Mouse (Mus musculus) kidney, postnatal 36 days (tissue): ENCODE measurements around the gene Fer.
A peak's percentile ranks its signal among the peaks of the same experiment; 100 is the strongest.
"Not testable (repeated sequence)": the region's sequence is repeated elsewhere in the genome, so short reads cannot be mapped to it uniquely, and the experiment has no call there.

Experiments used
- DNase-seq, 2 experiments: peaks; one replicate each; pipeline ENCODE4 v3.0.0; 2021 to 2022; ENCODE audit warnings: mixed read lengths in 2 of 2

The Fer gene

DNA sequence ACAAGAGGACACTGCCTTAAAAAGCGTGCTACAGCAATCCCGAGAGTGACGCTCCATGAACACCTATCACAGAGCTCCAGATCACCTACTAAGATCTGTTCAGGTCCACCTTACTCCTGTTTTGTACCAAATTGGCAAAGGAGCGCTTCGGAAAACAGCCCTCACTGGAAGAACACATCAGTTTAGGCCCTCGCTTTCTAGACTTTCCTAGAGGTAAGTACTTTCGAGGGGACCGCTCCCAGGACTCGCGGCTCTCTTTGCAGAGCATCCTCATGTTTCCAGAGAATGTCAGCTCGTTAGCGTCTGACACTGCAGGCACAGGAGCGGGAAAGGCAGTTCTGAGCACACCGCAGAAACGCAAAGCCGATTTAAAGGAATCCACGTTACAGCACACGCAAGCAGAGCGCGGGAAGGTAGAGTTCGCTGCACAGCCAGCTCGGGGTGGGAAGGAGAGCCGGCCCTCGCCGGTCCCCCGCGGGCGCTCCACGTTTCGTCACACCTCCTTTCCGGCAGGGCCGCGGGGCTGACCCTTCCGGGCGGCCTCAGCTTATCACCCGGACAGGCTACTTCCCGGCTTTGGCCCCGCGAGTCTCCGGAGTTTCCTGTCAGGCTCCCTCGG, at the start of gene Fer:
TSS of gene Fer (plus strand) at position 51 of the 619 bp plus-strand sequence.
- no peak for DNase-seq

DNA sequence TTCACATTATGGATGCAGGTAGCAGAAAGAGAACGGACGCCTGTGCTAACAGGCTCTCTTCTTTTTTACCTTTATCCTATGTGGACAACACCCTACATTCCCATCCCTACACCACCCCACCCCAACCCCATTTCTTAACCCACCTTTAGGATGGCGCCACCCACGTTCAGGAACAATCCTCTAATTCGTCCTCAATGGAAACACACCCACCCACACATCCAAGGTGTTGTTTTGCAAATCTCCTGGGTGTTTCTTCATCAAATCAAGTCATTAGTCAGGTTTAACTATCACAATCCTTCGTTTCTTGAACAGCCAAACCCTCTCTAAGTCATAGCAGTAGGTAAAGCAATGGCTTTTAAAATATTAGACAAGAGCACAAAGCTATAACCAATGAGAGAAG, 49.3 kb upstream of the Fer start:
- DNase-seq, result no peak

GRCm38 (mm10) chr17:63818444-63819027, 44.3 kb upstream of the Fer start:
- DNase-seq, result no peak

DNA sequence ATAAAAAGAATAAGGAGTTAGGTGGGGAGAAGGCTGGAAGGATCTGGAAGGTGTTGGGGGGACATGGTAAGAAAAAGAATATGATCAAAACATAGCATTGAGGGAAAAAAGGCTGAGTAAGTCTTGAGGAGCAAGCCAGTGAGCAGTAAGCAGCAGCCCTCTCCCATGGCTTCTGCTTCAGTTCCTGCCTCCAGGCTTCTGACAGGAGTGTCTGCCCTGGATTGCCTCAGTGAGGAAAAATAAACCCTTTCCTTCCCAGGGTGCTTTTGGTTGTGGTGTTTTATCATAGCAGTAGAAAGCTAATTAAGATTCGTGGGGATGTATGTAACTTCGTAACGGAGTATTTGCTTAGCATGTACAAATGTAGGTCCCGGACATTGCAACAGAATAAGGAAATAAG, 38.7 kb upstream of the Fer start:
- DNase-seq, result no peak

- no peak for DNase-seq
Observed at GRCm38 (mm10) chr17:63826196-63826595, 36.7 kb upstream of the Fer start.

GRCm38 (mm10) chr17:63826767-63827166, 36.1 kb upstream of the Fer start:
- DNase-seq, result no peak

GRCm38 (mm10) chr17:63828561-63829332, 34.1 kb upstream of the Fer start:
- no peak for DNase-seq

GRCm38 (mm10) chr17:63831550-63831949, 31.3 kb upstream of the Fer start:
- DNase-seq, result no peak

DNA sequence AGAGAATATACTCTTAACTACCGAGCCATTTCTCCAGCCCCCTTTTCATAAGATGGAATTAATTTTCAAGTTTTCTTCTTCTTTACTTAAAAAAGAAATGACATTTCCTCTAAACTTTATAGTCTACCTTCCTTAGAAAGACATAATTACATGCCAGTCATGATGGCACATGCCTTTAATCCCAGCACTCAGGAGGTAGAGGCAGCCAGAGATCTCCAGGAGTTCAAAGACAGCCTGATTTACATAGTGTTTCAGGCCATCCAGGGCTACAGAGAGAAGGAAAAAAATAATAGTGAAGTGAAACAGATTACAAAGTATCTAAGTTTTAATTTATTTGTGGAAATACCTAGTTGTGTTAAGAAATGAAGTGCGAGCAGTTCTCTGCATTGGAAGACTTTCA, 26.6 kb upstream of the Fer start:
- no peak for DNase-seq

DNA sequence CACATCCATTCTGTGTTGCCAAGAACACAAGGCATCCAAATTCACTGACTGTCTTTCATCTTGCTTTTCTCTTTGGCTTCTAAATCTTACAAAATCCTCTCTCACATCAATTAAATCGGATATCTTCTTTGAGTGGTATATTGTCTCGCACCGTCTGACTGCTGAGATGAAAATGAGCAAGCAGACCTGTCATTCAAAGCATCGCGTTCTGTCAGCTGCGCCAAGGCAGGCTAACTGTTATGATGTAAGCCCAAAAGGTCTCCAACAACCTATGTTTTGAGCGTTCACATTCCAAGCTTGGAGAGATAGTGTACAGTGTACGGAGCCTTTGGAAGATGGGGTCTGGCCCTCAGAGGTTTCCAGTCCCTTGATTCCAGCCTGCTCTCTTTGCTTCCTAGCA, 26.2 kb upstream of the Fer start:
- DNase-seq, result no peak

DNA sequence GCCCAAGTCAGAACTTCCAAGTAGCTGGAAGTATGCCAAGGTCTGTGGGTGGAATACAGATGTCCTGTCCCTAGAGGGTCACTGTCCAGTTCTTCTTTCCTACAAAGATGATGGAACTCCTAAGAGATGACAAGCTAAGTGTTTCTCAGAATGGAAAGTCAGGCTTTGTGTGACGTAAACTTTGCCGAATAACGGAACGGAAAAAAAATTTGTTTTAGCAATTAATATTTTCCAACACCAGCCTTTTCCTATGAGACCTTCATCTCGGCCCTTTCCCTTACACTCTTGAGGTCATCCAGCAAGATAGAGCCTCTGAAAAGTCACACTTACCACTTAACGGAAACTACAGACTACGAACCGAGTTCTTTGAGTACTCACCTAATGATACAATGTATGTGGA, 24.7 kb upstream of the Fer start:
- DNase-seq, result no peak

- DNase-seq, result no peak
Observed at GRCm38 (mm10) chr17:63839636-63840269, 23.1 kb upstream of the Fer start.

- no peak for DNase-seq
Observed at GRCm38 (mm10) chr17:63842226-63842625, 20.6 kb upstream of the Fer start.

DNA sequence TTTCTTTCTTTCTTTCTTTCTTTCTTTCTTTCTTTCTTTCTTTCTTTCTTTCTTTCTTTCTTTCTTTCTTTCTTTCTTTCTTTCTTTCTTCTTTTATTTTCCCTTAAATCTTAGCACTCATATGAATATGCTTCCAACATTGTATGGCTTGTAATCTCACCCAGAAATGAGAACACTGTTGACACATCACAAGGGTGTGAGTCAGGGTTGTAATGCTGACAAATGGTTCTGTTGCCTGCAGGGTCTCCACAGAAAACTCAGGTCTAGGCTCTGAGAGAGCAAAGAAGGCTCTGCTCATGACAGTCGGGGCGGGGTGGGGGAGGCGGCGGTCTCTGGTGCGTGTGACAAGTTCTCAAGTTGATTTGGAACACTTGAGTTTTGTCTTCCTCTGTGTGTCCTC, 17.9 kb upstream of the Fer start:
- DNase-seq, result no peak

DNA sequence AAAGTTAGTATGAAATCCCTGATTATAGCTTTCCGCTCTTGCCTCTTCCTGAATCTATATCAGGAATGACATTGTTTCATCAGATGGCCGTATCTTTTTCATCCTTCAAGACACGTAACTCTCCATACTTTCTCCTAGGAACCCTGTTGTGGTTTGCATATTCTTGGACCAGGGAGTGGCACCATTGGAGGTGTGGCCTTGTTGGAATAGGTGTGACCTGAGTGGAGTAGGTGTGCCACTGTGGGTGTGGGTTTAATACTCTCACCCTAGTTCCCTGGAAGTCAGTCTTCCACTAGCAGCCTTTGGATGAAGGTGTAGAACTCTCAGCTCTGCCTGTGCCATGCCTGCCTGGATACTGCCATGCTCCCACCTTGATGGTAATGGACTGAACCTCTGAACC, 17.1 kb upstream of the Fer start:
- not testable (repeated sequence) for DNase-seq

DNA sequence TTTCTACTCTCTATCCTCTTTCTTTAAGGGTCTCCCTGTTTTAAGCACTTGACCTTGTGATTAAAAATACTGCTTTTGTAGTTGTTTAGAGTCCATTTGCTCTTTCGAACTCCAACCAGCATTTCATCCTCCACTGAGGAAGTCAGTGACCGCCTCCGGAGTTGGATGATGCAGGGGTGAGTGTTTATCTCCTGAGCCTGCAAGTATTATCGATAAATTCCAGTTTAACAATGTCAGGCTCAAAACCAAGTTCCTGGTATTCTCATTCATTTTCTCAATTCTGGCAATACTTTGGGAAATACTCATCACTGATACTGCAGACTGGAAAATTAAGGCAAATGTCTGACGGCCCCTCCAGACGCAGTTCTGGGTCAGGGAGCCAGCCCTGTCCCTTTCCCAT, 13.7 kb upstream of the Fer start:
- no peak for DNase-seq

- peak; percentile 86 to 89 for DNase-seq
Observed at GRCm38 (mm10) chr17:63849566-63849965, 13.3 kb upstream of the Fer start.

GRCm38 (mm10) chr17:63850016-63850415, 12.8 kb upstream of the Fer start:
- no peak for DNase-seq

DNA sequence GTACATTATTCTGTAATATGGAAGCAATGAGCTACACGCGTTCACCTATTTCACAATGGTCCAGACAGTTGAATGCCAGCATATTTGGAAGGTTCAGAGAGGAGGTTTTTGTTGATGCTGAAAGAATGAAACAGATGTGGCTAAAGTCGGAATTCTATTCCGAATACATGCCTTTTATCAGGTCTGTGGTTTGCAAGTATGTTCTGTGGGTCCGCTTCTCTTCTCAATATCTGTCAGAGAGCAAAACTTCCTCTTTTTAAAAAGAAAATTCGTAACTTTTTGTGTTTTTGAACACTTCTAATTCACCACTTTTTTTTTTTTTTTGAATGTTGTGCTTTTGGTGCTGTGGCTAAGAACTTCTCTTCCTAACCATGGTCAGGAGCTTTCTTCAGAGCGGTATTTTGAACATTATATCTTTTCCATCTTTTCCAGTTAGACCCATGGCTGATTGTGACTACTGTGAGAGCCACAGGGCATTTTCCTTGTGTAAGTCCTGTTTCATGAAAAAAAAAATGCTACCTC, 5.8 kb upstream of the Fer start:
- DNase-seq, result no peak

- peak; percentile 16 to 38 for DNase-seq
Observed at GRCm38 (mm10) chr17:63860988-63861387, 1.9 kb upstream of the Fer start.

DNA sequence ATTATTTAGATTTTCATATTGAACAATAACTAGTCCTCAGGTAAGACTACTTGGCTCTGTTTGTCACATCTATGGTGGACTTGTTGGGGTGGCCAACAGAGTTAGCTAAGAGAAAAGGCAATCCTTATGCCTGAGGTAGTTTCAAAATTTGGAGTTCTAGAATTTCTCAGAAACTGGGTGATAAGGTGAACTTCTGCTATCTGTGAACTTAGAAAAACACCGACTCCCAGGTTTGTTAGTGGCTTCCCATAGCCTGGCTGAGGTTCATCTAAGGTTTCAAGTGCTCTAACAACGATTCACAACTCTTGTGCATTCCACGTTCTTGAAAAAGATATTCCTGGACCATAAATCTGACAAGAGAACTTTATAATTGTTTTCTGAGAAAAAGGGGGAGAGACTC, 463 bp upstream of the Fer start:
- no peak for DNase-seq

DNA sequence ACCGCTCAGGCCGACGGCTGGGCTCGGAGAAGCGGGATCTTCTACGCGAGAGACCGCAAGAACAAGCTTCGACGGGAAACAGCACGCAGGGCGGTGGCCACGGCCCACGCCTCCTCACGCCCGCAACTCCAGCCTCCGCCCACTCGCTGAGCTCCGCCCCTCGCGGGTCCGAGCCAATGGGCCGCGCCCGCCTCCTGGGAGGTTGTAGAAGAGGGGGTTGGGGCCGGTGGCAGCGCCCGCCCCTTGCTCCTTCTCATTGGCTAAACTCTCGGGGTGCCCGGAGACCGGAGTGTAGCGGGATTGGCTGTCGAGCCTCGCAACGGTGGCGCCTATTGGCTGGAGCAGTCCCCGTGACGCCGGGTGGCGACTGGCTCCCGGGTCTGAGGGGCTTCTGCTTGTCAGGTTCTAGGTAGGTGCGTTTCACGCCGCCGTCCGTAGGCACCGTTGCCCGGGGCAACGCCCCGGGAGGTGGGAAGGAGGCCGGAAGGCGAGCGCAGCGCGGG, 836 bp downstream of the Fer start, which contains the start of gene A930002H24Rik:
TSS of gene A930002H24Rik (minus strand) at position 145 of the 503 bp plus-strand sequence.
- peak; percentile 99 for DNase-seq

DNA sequence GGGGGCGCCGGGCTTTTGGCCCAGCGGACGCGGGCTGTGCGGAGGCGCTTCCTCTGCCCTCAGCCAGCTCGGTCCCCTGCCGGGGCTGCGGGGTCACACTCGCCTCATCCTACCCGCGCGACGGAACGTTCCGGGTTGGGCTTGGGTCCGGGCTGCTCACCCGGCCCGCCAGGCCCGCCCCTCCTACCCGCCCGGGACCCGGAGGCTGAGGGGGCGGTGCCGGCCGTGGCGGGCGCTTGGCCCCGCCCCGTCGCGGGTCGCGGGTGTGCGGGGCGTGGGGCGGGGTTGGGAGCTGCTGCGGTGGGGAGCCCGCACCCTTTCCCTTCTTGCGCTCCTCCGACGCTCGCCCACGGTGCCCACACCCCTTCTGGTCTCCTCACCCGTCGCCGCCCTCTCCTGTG, 1.3 kb downstream of the Fer start:
- DNase-seq, result peak; percentile 40 to 78
